In the genomic region with DNA sequence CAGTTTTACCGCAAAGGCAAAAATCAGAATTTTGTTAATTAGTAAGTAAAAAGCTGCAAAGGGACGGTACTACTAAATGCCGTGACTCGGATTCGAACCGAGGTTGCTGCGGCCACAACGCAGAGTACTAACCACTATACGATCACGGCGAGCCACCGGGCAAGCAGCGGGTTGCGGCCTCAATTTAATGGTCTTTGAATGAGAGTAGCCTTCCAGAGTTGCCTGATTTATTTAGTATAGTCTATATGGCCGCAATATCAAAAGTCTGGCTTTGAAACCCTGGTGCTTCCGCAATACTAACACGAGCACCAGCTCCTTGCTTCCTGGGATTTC, we compare ENCODE assay signal across 8 mouse cellular contexts. TPM values are rescaled to one million over a fixed set of nuclear protein-coding genes. Genes with fewer than 3 reads are reported as not detected.
DNase-seq lines count a peak whose midpoint lies in the region; ATAC-seq and TF ChIP-seq lines count a peak whose summit lies in the region.

No protein-coding gene starts in this region.

- peak overlapping the region; percentile 80 for H3K4me2 ChIP-seq in forebrain, embryonic 14.5 days (ENCODE audit: low read length)
- peak overlapping the region; percentile 98 for H3K4me2 ChIP-seq in neural tube, embryonic 15.5 days

- H3K9me3 ChIP-seq in ES-E14 (ENCODE audit: control insufficient read depth, insufficient read depth, low read depth, low read length): no peaks in the 10 kb centered on the region
- H3K9me3 ChIP-seq in forebrain, embryonic 14.5 days (replicated peaks; ENCODE audit: control insufficient read depth, low read length): no peaks in the 10 kb centered on the region
- H3K9me3 ChIP-seq in neural tube, embryonic 15.5 days (replicated peaks): no peaks in the 10 kb centered on the region

- TF ChIP-seq POLR2A in lung, adult 2 months (IDR thresholded peaks at IDR 0.05; ENCODE audit: borderline replicate concordance, extremely low read depth, low read depth, low read length): peak; percentile 19; the same call in 1 of the 2 replicates

- peak; percentile 71 for DNase-seq in ES-E14 (ENCODE audit: low read depth, low spot score)
- peak; percentile 92 for DNase-seq in cerebellum, adult 11 months
- peak; percentile 94 for DNase-seq in forebrain, embryonic 14.5 days (ENCODE audit: low spot score)
- DNase-seq in heart, postnatal 14 days: peak; percentile 92 to 94
- peak; percentile 93 to 98 for DNase-seq in layer of hippocampus, adult 2 months (ENCODE audit: low spot score in 2 of 2)
- peak; percentile 93 for DNase-seq in lung, adult 2 months
- peak; percentile 93 for DNase-seq in testis, postnatal 10 days (ENCODE audit: low spot score)

- no peaks in the 10 kb centered on the region for H3K36me3 ChIP-seq in ES-E14 (ENCODE audit: control insufficient read depth, insufficient read depth, low read length, poor library complexity, severe bottlenecking)
- H3K36me3 ChIP-seq in forebrain, embryonic 14.5 days (ENCODE audit: control insufficient read depth, insufficient read depth, low read length): no peaks in the 10 kb centered on the region
- H3K36me3 ChIP-seq in neural tube, embryonic 15.5 days: no peaks in the 10 kb centered on the region

- intact Hi-C loops in heart, postnatal 14 days (cut with DNase I): loop anchor here (5.0 kb wide), 1 partner anchor 223 kb away; no protein-coding TSS in a partner anchor

- peak overlapping the region; percentile 83 to 86 for H3K4me3 ChIP-seq in ES-E14 (ENCODE audit: insufficient read depth in 1 of 2, low read depth in 1 of 2, low read length in 2 of 2, poor library complexity in 1 of 2, severe bottlenecking in 1 of 2)
- H3K4me3 ChIP-seq in forebrain, embryonic 14.5 days (ENCODE audit: low read depth, low read length): peak overlapping the region; percentile 61
- peak overlapping the region; percentile 82 for H3K4me3 ChIP-seq in layer of hippocampus, adult 2 months
- H3K4me3 ChIP-seq in lung, adult 2 months (replicated peaks; ENCODE audit: extremely low read depth, low read depth, low read length): peak overlapping the region; percentile 94
- peak overlapping the region; percentile 64 for H3K4me3 ChIP-seq in neural tube, embryonic 15.5 days (replicated peaks)

- no peaks in the 10 kb centered on the region for H3K27me3 ChIP-seq in forebrain, embryonic 14.5 days (replicated peaks; ENCODE audit: control insufficient read depth, insufficient read depth, low read length)
- H3K27me3 ChIP-seq in neural tube, embryonic 15.5 days (replicated peaks): no peaks in the 10 kb centered on the region

- in situ Hi-C loops in ES-E14 (cut with MboI; ENCODE audit: low sequenced_read_pairs in 2 of 2, unreplicated experiment in 2 of 2): no loop called here

- H3K9ac ChIP-seq in ES-E14 (ENCODE audit: insufficient read depth, low read depth, low read length, poor library complexity, severe bottlenecking): peak overlapping the region; percentile 77
- H3K9ac ChIP-seq in forebrain, embryonic 14.5 days (ENCODE audit: low read length): peak overlapping the region; percentile 71
- peak overlapping the region; percentile 70 for H3K9ac ChIP-seq in neural tube, embryonic 15.5 days (replicated peaks)

- WGBS in forebrain, embryonic 14.5 days: 0% methylated on average over 17 of the region's 17 CpGs
- WGBS in lung, adult 2 months: under 1% methylated on average over 17 of the region's 17 CpGs
- WGBS in neural tube, embryonic 15.5 days: under 1% methylated on average over 17 of the region's 17 CpGs

- peak overlapping the region; percentile 47 for H3K27ac ChIP-seq in ES-E14 (ENCODE audit: insufficient read depth, low read depth, low read length, poor library complexity, severe bottlenecking)
- peak overlapping the region; percentile 81; the same call in 1 of the 2 replicates for H3K27ac ChIP-seq in forebrain, embryonic 14.5 days (ENCODE audit: low read depth, low read length)
- peak overlapping the region; percentile 94 for H3K27ac ChIP-seq in layer of hippocampus, adult 2 months
- H3K27ac ChIP-seq in neural tube, embryonic 15.5 days (replicated peaks): peak overlapping the region; percentile 93

- peak; percentile 72 for ATAC-seq in forebrain, embryonic 14.5 days
- peak; percentile 88 for ATAC-seq in neural tube, embryonic 15.5 days (ENCODE audit: low FRiP score)

- peaks cover 0 to 2% of the 10 kb centered on the region in 2 experiments; a peak in 2 of 4 replicates for H3K4me1 ChIP-seq in ES-E14 (ENCODE audit: control insufficient read depth in 2 of 2, insufficient read depth in 2 of 2, low read length in 2 of 2, poor library complexity in 1 of 2)
- H3K4me1 ChIP-seq in forebrain, embryonic 14.5 days (ENCODE audit: control insufficient read depth, insufficient read depth, low read length): no peaks in the 10 kb centered on the region
- H3K4me1 ChIP-seq in lung, adult 2 months (ENCODE audit: control insufficient read depth, insufficient read depth, low read length): no peaks in the 10 kb centered on the region; the same call in 1 of the 2 replicates
- H3K4me1 ChIP-seq in neural tube, embryonic 15.5 days: peaks cover 30% of the 10 kb centered on the region

- TF ChIP-seq CTCF in layer of hippocampus, adult 2 months (conservative IDR thresholded peaks at IDR 0.05): no peak
- TF ChIP-seq CTCF in lung, adult 2 months (IDR thresholded peaks at IDR 0.05; ENCODE audit: insufficient read depth, low read length): no peak

TF ChIP-seq in ES-E14, 5 proteins besides CTCF, POLR2A, EP300 and RAD21:
- no peak for TF ChIP-seq CHD2 (IDR thresholded peaks at IDR 0.05; ENCODE audit: low read depth, low read length)
- 0 out of 2 replicates have a peak, but pooled peaks have one; percentile 8 for TF ChIP-seq HCFC1 (IDR thresholded peaks at IDR 0.05; ENCODE audit: borderline replicate concordance, insufficient read depth, low read length)

RNA-seq across cellular contexts. Expression of a gene that starts 24.7 kb away (rescaled TPM):
- 1.0 and 1.2 TPM in 2 replicates for total RNA-seq in ES-E14 (2012; rRNA removed)
- polyA plus RNA-seq in forebrain, embryonic 14.5 days (2014; fragmentation: Nextera tagmentation; extraction: Ambion mirVana): 0.41 and 0.52 TPM in 2 replicates
- total RNA-seq in heart, postnatal 14 days (2021): 100 to 1,000 TPM; 219 to 221 TPM
- under 1 TPM in 1 of 2 experiments, not detected in 1; 0.23 TPM for total RNA-seq in layer of hippocampus, adult 2 months (2021)
- polyA plus RNA-seq in lung, adult 2 months (2012; rRNA removed): 4.6 and 13.8 TPM in 2 replicates
- 2.4 and 3.0 TPM in 2 replicates for polyA plus RNA-seq in neural tube, embryonic 15.5 days (2015; fragmentation: Nextera tagmentation; extraction: Ambion mirVana)

RNA-seq across cellular contexts. Expression of a gene that starts 48.1 kb away (rescaled TPM):
- not detected in 2 replicates for total RNA-seq in ES-E14 (2012; rRNA removed)
- polyA plus RNA-seq in forebrain, embryonic 14.5 days (2014; fragmentation: Nextera tagmentation; extraction: Ambion mirVana): not detected in 2 replicates
- total RNA-seq in heart, postnatal 14 days (2021): not detected
- total RNA-seq in layer of hippocampus, adult 2 months (2021): not detected
- polyA plus RNA-seq in lung, adult 2 months (2012; rRNA removed): not detected in 2 replicates
- polyA plus RNA-seq in neural tube, embryonic 15.5 days (2015; fragmentation: Nextera tagmentation; extraction: Ambion mirVana): not detected in 2 replicates

RNA-seq across cellular contexts. Expression of a gene that starts 57.5 kb away (rescaled TPM):
- 128 and 161 TPM in 2 replicates for total RNA-seq in ES-E14 (2012; rRNA removed)
- 60.7 and 79.0 TPM in 2 replicates for polyA plus RNA-seq in forebrain, embryonic 14.5 days (2014; fragmentation: Nextera tagmentation; extraction: Ambion mirVana)
- total RNA-seq in heart, postnatal 14 days (2021): 100 to 1,000 TPM; 512 to 552 TPM
- 10 to 100 TPM; 22.6 to 36.4 TPM for total RNA-seq in layer of hippocampus, adult 2 months (2021)
- polyA plus RNA-seq in lung, adult 2 months (2012; rRNA removed): 687 and 806 TPM in 2 replicates
- polyA plus RNA-seq in neural tube, embryonic 15.5 days (2015; fragmentation: Nextera tagmentation; extraction: Ambion mirVana): 52.5 and 72.5 TPM in 2 replicates

Comparison
In these comparisons a context has a peak if more than half of its experiments do, and no peak if none do; other contexts are left out.
1. Peak in every context shown above with its lines: DNase-seq, ATAC-seq, H3K4me3 ChIP-seq and H3K27ac ChIP-seq.
2. RNA of a gene that starts 24.7 kb away (total RNA-seq): 219 to 221 TPM in heart, postnatal 14 days; 1.0 to 1.2 TPM in ES-E14 and 0.23 TPM in layer of hippocampus, adult 2 months; every median in the first group is over 10 times any median in the second.